Mouse (Mus musculus) ES-CJ7 (cell line): ENCODE results near the gene Dld.

ENCODE experiments used
- DNase-seq: peaks from one replicate; pipeline ENCODE4 v3.0.0; 2011; ENCODE audit warnings: low read depth, low spot score

The Dld gene

GRCm38 (mm10) chr12:31320817-31321216, 30.4 kb downstream of the Dld start:
- DNase-seq = no peak

- no peak for DNase-seq
Observed at GRCm38 (mm10) chr12:31318409-31318963, 32.8 kb downstream of the Dld start.

GRCm38 (mm10) chr12:31317670-31318408, 33.4 kb downstream of the Dld start:
- no peak for DNase-seq

GRCm38 (mm10) chr12:31315961-31316360, 35.3 kb downstream of the Dld start:
- DNase-seq = no peak

- DNase-seq = no peak
Observed at GRCm38 (mm10) chr12:31314310-31314709, 36.9 kb downstream of the Dld start.

- DNase-seq = no peak
Observed at GRCm38 (mm10) chr12:31313136-31313535, 38.1 kb downstream of the Dld start.

GRCm38 (mm10) chr12:31312281-31312680, 39.0 kb downstream of the Dld start:
- DNase-seq = no peak

- no peak for DNase-seq
Observed at GRCm38 (mm10) chr12:31311671-31312265, 39.5 kb downstream of the Dld start.

GRCm38 (mm10) chr12:31310687-31311086, 40.6 kb downstream of the Dld start:
- no peak for DNase-seq

GRCm38 (mm10) chr12:31307756-31308155, 43.5 kb downstream of the Dld start:
- no peak for DNase-seq

- no peak for DNase-seq
Observed at GRCm38 (mm10) chr12:31307011-31307410, 44.2 kb downstream of the Dld start.

- no peak for DNase-seq
Observed at GRCm38 (mm10) chr12:31306075-31306675, 45.1 kb downstream of the Dld start.

GRCm38 (mm10) chr12:31302766-31303511, 48.3 kb downstream of the Dld start:
- no peak for DNase-seq

GRCm38 (mm10) chr12:31302266-31302665, 49.0 kb downstream of the Dld start:
- DNase-seq = no peak

- DNase-seq = no peak
Observed at GRCm38 (mm10) chr12:31300276-31300675, 51.0 kb downstream of the Dld start.

- no peak for DNase-seq
Observed at GRCm38 (mm10) chr12:31299676-31300197, 51.5 kb downstream of the Dld start.

- DNase-seq = no peak
Observed at GRCm38 (mm10) chr12:31299126-31299525, 52.1 kb downstream of the Dld start.

GRCm38 (mm10) chr12:31298530-31298929, 52.7 kb downstream of the Dld start:
- DNase-seq = no peak

GRCm38 (mm10) chr12:31298122-31298521, 53.1 kb downstream of the Dld start:
- no peak for DNase-seq

GRCm38 (mm10) chr12:31296097-31296496, 55.2 kb downstream of the Dld start:
- DNase-seq = no peak

GRCm38 (mm10) chr12:31295505-31295904, 55.7 kb downstream of the Dld start:
- no peak for DNase-seq

GRCm38 (mm10) chr12:31294996-31295395, 56.3 kb downstream of the Dld start:
- DNase-seq = no peak
